Mouse (Mus musculus) adrenal gland, adult 8-10 months (tissue): Measurements from ENCODE around the gene Grid1. TPM values are rescaled to one million over a fixed set of nuclear protein-coding genes. Genes with fewer than 3 reads are reported as not detected.

Experiments
- DNase-seq: peaks from one replicate; pipeline ENCODE4 v3.0.0; 2022
- total RNA-seq, 4 experiments: library from RNA; stranded (reverse); gene quantifications; 2 replicates each; pipeline ENCODE4 v1.2.4; 2022

Grid1 gene
- total RNA-seq, 4 experiments from 2014 or later = 1.3 to 1.7 (median 1.4) TPM

GRCm38 (mm10) chr14:34837145-34837544 lies 17.2 kb downstream of the Grid1 start:
- no peak for DNase-seq

- no peak for DNase-seq
These were observed 19.1 kb downstream of the Grid1 start for GRCm38 (mm10) chr14:34838999-34839398.

GRCm38 (mm10) chr14:34839898-34840297 lies 20.0 kb downstream of the Grid1 start:
- DNase-seq = no peak

GRCm38 (mm10) chr14:34843579-34843978 lies 23.7 kb downstream of the Grid1 start:
- DNase-seq = no peak

- no peak for DNase-seq
These were observed 24.3 kb downstream of the Grid1 start for GRCm38 (mm10) chr14:34844166-34844565.

- no peak for DNase-seq
These were observed 26.9 kb downstream of the Grid1 start for GRCm38 (mm10) chr14:34846799-34847198.

GRCm38 (mm10) chr14:34847625-34848024 lies 27.7 kb downstream of the Grid1 start:
- no peak for DNase-seq

- no peak for DNase-seq
These were observed 41.2 kb downstream of the Grid1 start for GRCm38 (mm10) chr14:34860891-34861780.

- DNase-seq = no peak
These were observed 47.4 kb downstream of the Grid1 start for GRCm38 (mm10) chr14:34867266-34867665.

GRCm38 (mm10) chr14:34868513-34869260 lies 48.8 kb downstream of the Grid1 start:
- no peak for DNase-seq

GRCm38 (mm10) chr14:34879996-34880395 lies 60.1 kb downstream of the Grid1 start:
- no peak for DNase-seq

GRCm38 (mm10) chr14:34880431-34881421 lies 60.8 kb downstream of the Grid1 start:
- DNase-seq = no peak

GRCm38 (mm10) chr14:34884194-34884593 lies 64.3 kb downstream of the Grid1 start:
- no peak for DNase-seq

GRCm38 (mm10) chr14:34884611-34885010 lies 64.7 kb downstream of the Grid1 start:
- DNase-seq = no peak

GRCm38 (mm10) chr14:34891769-34892532 lies 72.0 kb downstream of the Grid1 start:
- DNase-seq = peak; percentile 7

- DNase-seq = no peak
These were observed 76.5 kb downstream of the Grid1 start for GRCm38 (mm10) chr14:34896253-34896982.

GRCm38 (mm10) chr14:34903854-34904253 lies 83.9 kb downstream of the Grid1 start:
- no peak for DNase-seq

- no peak for DNase-seq
These were observed 85.8 kb downstream of the Grid1 start for GRCm38 (mm10) chr14:34905697-34906096.

GRCm38 (mm10) chr14:34908366-34908765 lies 88.5 kb downstream of the Grid1 start:
- DNase-seq = no peak

GRCm38 (mm10) chr14:34908804-34909203 lies 88.9 kb downstream of the Grid1 start:
- no peak for DNase-seq

GRCm38 (mm10) chr14:34916315-34916714 lies 96.4 kb downstream of the Grid1 start:
- DNase-seq = no peak
